Mouse (Mus musculus) CD4-positive helper T cell, adult 2 months (primary cell): ENCODE results near the gene Ncoa7.

ENCODE experiments used
- DNase-seq: peaks from one replicate; pipeline ENCODE4 v3.0.0-alpha.2; 2012; ENCODE audit warnings: low read depth, missing footprints, low spot score

The Ncoa7 gene

DNA sequence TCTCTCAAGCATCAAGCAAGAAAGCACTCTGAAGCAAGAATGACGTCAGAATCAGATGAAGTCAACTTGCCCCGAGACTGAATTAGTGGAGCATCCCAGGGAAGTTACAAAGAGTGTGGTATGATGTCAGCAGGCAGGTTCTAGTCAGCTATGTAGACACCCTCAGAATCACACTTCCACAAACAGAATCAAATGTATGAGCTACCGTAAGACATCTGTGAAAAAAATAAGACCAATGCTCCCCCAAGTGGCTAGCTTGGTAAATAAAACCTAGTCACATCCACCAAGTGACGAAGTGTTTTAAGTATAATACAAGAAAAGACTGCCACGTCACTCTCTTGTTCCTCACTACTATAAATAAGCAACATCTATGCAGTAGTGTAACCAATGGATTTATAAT is 216.1 kb downstream of the Ncoa7 start:
- DNase-seq = peak; percentile 14

DNA sequence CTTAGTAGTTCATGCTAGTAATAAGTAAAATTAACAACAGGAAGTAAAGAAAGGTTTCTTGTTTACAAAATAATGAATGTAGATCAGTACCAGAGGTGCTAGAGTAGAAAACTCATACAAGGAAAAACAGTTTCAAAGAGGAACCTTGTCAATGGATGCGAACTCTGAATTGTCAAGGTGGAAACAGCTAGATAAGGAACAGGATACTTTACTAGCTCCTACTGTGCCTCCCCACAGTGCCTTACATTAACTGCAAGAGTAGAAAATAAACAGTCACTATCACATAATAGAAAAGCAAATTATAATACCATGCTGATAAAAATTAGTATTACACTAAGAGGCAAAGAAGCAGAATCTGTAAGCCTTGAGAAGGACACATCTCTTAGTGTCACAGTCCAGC is 217.4 kb downstream of the Ncoa7 start:
- no peak for DNase-seq
